Mouse (Mus musculus): ENCODE data around the gene Borcs7. TPM values are rescaled to one million over a fixed set of nuclear protein-coding genes. Genes with fewer than 3 reads are reported as not detected.

The Borcs7 gene
- polyA plus RNA-seq, 1 experiment from 2014 or later: 19.7 TPM

DNA sequence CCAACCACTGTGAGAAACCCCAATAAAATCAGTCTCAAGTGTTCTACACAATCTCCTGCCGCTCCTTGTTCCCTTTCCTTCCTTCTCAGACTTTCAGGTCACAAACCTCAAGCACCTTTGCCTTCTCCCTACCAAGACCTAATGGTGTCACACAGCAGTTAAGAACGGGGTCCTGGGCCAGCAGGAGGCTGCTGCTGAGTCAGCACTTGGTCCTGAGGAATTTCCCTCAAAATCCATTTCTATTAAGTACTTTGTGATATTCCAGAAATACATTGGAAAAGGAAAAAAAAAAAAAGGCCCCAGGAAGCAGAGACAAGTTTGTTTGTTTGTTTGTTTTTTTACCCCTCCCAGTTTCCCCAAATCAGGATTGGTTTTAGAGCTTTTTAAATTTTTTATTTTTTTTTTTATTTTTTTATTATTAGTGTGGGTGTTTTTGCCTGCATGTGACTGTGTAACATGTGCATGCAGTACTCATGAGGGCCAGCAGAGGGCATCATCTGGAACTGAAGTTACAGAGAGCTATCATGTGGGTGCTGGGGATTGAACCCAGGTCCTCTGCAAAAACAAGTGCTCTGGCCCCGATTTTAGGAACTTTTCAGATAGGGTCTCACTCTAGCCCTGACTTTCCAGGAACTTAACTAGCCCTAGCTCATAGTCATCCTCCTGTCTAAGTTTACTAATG, 32.2 kb upstream of the Borcs7 start:
- no peak for ATAC-seq (ENCODE audit: insufficient number of reproducible peaks, insufficient read depth, low FRiP score, low read depth)
- Histone ChIP-seq H3K36me3 (ENCODE audit: control insufficient read depth, insufficient read depth, low read length) (peaks cover 34% of the 10 kb centered on the region), H3K27me3 (ENCODE audit: control insufficient read depth, insufficient read depth, low read length) (no peaks in the 10 kb centered on the region), H3K4me2 (replicated peaks; ENCODE audit: low read depth, low read length) (no peak overlapping the region), H3K27ac (ENCODE audit: low read length) (no peak overlapping the region), H3K9me3 (ENCODE audit: control insufficient read depth, low read depth, low read length) (no peaks in the 10 kb centered on the region), H3K9ac (replicated peaks; ENCODE audit: low read depth, low read length) (no peak overlapping the region), H3K4me3 (ENCODE audit: low read depth, low read length) (no peak overlapping the region), H3K4me1 (ENCODE audit: control insufficient read depth, insufficient read depth, low read length) (no peaks in the 10 kb centered on the region)
- 93% methylated on average over 3 of the region's 3 CpGs for WGBS

DNA sequence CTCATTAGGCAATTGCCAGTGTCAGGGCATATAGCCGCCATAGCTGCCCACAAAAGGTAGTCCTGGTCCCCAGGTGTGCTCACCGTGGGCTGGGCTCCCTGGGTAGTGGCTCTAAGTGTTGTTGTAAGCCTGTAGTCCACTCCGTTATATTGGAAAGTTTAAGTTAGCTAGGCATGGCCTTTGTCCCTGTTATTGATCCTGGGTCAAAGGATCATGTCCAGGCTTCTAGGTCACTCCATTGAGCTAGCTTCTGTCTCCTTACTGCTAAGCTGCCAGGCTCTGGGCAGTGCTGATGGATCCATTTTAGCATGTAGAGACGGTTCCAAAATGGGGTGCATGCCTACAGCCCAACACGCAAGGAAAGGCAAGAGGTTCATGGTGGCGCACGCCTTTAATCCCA, 31.4 kb upstream of the Borcs7 start:
- ATAC-seq (ENCODE audit: insufficient number of reproducible peaks, insufficient read depth, low FRiP score, low read depth): no peak
- no peak overlapping the region for H3K9ac ChIP-seq (replicated peaks; ENCODE audit: low read depth, low read length)
- H3K36me3 ChIP-seq (ENCODE audit: control insufficient read depth, insufficient read depth, low read length): peaks cover 31% of the 10 kb centered on the region
- H3K27me3 ChIP-seq (ENCODE audit: control insufficient read depth, insufficient read depth, low read length): no peaks in the 10 kb centered on the region
- no peaks in the 10 kb centered on the region for H3K4me1 ChIP-seq (ENCODE audit: control insufficient read depth, insufficient read depth, low read length)
- no peaks in the 10 kb centered on the region for H3K9me3 ChIP-seq (ENCODE audit: control insufficient read depth, low read depth, low read length)
- no peak overlapping the region for H3K27ac ChIP-seq (ENCODE audit: low read length)
- H3K4me3 ChIP-seq (ENCODE audit: low read depth, low read length): no peak overlapping the region
- H3K4me2 ChIP-seq (replicated peaks; ENCODE audit: low read depth, low read length): no peak overlapping the region
- WGBS: 95% methylated on average over 7 of the region's 7 CpGs

DNA sequence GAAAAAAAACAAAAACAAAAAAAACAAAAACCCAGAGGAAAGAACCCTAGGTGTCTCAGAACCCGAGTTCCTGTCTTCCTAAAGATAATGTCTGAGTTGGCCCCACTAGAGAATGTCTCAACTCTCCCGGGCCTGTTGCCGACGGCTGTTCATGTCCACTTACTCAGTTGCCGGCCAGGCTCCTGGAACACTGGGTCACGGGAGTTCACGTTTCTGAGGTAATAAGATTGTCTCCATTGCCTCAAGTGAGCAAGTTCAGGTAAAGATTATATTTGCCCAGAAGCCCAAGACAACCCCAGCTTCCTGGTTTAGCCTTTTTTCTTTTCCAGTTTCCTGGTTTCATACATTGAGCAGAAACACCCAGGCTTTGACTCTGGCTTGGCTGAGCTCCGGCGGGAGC, 30.9 kb upstream of the Borcs7 start:
- H3K36me3 ChIP-seq (ENCODE audit: control insufficient read depth, insufficient read depth, low read length): peaks cover 28% of the 10 kb centered on the region
- no peak for ATAC-seq (ENCODE audit: insufficient number of reproducible peaks, insufficient read depth, low FRiP score, low read depth)
- H3K4me2 ChIP-seq (replicated peaks; ENCODE audit: low read depth, low read length): no peak overlapping the region
- no peak overlapping the region for H3K27ac ChIP-seq (ENCODE audit: low read length)
- no peaks in the 10 kb centered on the region for H3K27me3 ChIP-seq (ENCODE audit: control insufficient read depth, insufficient read depth, low read length)
- no peak overlapping the region for H3K9ac ChIP-seq (replicated peaks; ENCODE audit: low read depth, low read length)
- WGBS: 80% methylated on average over 9 of the region's 9 CpGs
- no peaks in the 10 kb centered on the region for H3K4me1 ChIP-seq (ENCODE audit: control insufficient read depth, insufficient read depth, low read length)
- no peak overlapping the region for H3K4me3 ChIP-seq (ENCODE audit: low read depth, low read length)
- no peaks in the 10 kb centered on the region for H3K9me3 ChIP-seq (ENCODE audit: control insufficient read depth, low read depth, low read length)

DNA sequence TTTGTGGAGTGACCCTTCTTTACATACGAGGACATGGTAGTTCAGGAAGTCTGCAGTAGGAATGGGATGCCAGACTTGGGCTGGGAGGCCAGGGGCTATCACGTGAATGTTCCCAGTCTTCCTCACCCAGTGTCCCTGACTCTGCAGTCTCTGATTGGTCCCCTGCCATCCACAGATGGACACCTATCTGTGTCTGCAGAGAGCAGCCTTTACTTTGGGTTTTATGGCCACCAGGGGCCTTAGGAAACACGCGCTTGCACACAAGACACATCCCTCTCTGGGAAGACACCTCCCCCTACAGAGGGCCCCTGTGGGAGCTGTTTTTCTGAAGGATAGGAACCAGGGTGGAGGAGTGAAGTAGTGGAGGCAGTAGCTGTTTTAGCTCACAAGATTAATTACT, 28.2 kb upstream of the Borcs7 start:
- Histone ChIP-seq H3K4me3 (ENCODE audit: low read depth, low read length) (no peak overlapping the region), H3K9me3 (ENCODE audit: control insufficient read depth, low read depth, low read length) (no peaks in the 10 kb centered on the region), H3K4me1 (ENCODE audit: control insufficient read depth, insufficient read depth, low read length) (no peaks in the 10 kb centered on the region), H3K4me2 (replicated peaks; ENCODE audit: low read depth, low read length) (no peak overlapping the region), H3K9ac (replicated peaks; ENCODE audit: low read depth, low read length) (no peak overlapping the region), H3K27ac (ENCODE audit: low read length) (no peak overlapping the region), H3K27me3 (ENCODE audit: control insufficient read depth, insufficient read depth, low read length) (no peaks in the 10 kb centered on the region), H3K36me3 (ENCODE audit: control insufficient read depth, insufficient read depth, low read length) (peaks cover 5% of the 10 kb centered on the region; the same call in 1 of the 2 replicates)
- no peak for ATAC-seq (ENCODE audit: insufficient number of reproducible peaks, insufficient read depth, low FRiP score, low read depth)
- 50% methylated on average over 4 of the region's 4 CpGs for WGBS

DNA sequence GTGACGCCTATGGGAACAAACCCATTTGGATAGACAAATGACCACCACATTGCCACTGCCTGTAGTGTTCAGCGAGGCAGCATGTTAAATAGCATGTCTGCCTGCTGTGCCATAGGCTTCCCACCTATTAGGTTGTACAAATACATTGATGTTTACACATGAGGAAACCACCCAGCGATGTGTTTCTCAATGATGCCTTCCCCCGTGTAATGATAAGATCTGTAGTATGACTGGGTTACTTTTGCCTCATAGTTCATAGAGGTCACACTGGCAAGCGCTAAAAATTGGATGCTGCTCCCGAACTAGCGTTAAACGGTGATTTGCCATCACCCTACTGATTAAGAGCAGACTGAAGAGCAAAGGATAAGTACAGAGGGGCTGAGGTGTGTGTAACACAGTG, 27.5 kb upstream of the Borcs7 start:
- Histone ChIP-seq H3K4me3 (ENCODE audit: low read depth, low read length) (no peak overlapping the region), H3K27me3 (ENCODE audit: control insufficient read depth, insufficient read depth, low read length) (no peaks in the 10 kb centered on the region), H3K9ac (replicated peaks; ENCODE audit: low read depth, low read length) (no peak overlapping the region), H3K36me3 (ENCODE audit: control insufficient read depth, insufficient read depth, low read length) (no peaks in the 10 kb centered on the region), H3K9me3 (ENCODE audit: control insufficient read depth, low read depth, low read length) (no peaks in the 10 kb centered on the region), H3K4me1 (ENCODE audit: control insufficient read depth, insufficient read depth, low read length) (no peaks in the 10 kb centered on the region), H3K27ac (ENCODE audit: low read length) (no peak overlapping the region), H3K4me2 (replicated peaks; ENCODE audit: low read depth, low read length) (no peak overlapping the region)
- ATAC-seq (ENCODE audit: insufficient number of reproducible peaks, insufficient read depth, low FRiP score, low read depth): no peak
- WGBS: 68% methylated on average over 8 of the region's 8 CpGs

DNA sequence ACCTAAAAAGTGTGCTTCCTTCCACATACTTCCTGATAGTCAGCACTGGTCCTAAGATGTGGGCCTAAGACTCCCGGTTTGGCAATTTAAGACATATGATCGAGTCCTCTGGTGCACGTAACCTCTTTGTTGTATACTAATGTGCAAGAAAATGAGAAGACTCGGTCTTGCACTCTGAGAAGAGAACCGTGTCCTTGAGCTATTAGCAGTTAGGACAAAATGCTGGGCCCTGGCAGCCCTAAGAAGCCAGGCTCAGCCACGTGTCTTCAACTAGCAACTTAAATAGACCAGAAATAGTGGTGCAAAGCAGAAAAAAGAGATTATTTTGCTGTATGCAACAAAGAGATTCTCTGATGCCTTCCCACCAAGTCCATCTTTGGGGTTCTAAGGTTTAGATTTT, 26.9 kb upstream of the Borcs7 start:
- Histone ChIP-seq H3K9ac (replicated peaks; ENCODE audit: low read depth, low read length) (no peak overlapping the region), H3K27ac (ENCODE audit: low read length) (no peak overlapping the region), H3K9me3 (ENCODE audit: control insufficient read depth, low read depth, low read length) (no peaks in the 10 kb centered on the region), H3K4me3 (ENCODE audit: low read depth, low read length) (no peak overlapping the region), H3K4me2 (replicated peaks; ENCODE audit: low read depth, low read length) (no peak overlapping the region), H3K4me1 (ENCODE audit: control insufficient read depth, insufficient read depth, low read length) (no peaks in the 10 kb centered on the region), H3K27me3 (ENCODE audit: control insufficient read depth, insufficient read depth, low read length) (no peaks in the 10 kb centered on the region), H3K36me3 (ENCODE audit: control insufficient read depth, insufficient read depth, low read length) (no peaks in the 10 kb centered on the region)
- WGBS: 84% methylated on average over 6 of the region's 6 CpGs
- no peak for ATAC-seq (ENCODE audit: insufficient number of reproducible peaks, insufficient read depth, low FRiP score, low read depth)

DNA sequence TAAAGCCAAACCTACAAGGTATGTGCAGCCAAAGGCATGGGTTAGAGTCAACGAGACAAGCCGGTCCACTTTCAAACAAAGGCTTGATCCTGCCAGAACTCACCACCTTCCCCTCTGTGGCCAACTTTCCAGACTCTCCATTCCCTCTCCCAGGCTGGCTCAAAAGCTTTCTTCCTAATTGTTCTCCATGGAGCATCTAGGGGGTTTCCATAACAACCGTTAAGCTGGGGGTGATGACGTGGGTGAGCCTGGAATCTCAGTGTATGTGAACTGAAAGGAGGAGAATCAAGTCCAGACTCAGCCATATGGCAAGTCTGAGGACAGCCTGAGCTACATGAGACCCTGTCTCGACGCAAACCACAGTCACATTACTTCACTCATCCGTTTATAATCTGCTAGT, 24.2 kb upstream of the Borcs7 start:
- Histone ChIP-seq H3K9me3 (ENCODE audit: control insufficient read depth, low read depth, low read length) (no peaks in the 10 kb centered on the region), H3K4me1 (ENCODE audit: control insufficient read depth, insufficient read depth, low read length) (no peaks in the 10 kb centered on the region), H3K4me3 (ENCODE audit: low read depth, low read length) (no peak overlapping the region), H3K27ac (ENCODE audit: low read length) (no peak overlapping the region), H3K36me3 (ENCODE audit: control insufficient read depth, insufficient read depth, low read length) (no peaks in the 10 kb centered on the region), H3K4me2 (replicated peaks; ENCODE audit: low read depth, low read length) (no peak overlapping the region), H3K27me3 (ENCODE audit: control insufficient read depth, insufficient read depth, low read length) (no peaks in the 10 kb centered on the region), H3K9ac (replicated peaks; ENCODE audit: low read depth, low read length) (no peak overlapping the region)
- no peak for ATAC-seq (ENCODE audit: insufficient number of reproducible peaks, insufficient read depth, low FRiP score, low read depth)
- WGBS: 72% methylated on average over 7 of the region's 7 CpGs

DNA sequence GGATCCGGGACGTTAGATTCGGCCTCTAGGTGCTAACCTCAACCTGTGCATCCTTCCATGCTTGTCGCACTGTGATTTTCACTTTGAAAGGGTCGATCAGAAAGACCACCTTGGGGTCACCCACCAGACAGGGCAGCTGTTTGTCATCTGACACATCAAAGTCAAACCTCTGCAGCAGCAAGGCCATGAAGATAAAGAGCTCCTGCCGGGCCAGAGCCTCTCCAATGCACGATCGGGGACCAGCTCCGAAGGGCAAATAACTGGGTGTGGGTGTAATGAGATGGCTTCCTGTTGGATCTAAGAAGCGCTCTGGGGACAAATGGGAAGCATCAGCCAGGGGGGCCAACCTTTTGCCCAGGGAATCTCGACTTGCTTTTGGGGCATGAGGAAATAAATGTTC, 22.4 kb upstream of the Borcs7 start:
- Histone ChIP-seq H3K36me3 (ENCODE audit: control insufficient read depth, insufficient read depth, low read length) (no peaks in the 10 kb centered on the region), H3K9me3 (ENCODE audit: control insufficient read depth, low read depth, low read length) (no peaks in the 10 kb centered on the region), H3K4me3 (ENCODE audit: low read depth, low read length) (no peak overlapping the region), H3K27me3 (ENCODE audit: control insufficient read depth, insufficient read depth, low read length) (no peaks in the 10 kb centered on the region), H3K4me2 (replicated peaks; ENCODE audit: low read depth, low read length) (no peak overlapping the region), H3K4me1 (ENCODE audit: control insufficient read depth, insufficient read depth, low read length) (no peaks in the 10 kb centered on the region), H3K9ac (replicated peaks; ENCODE audit: low read depth, low read length) (no peak overlapping the region), H3K27ac (ENCODE audit: low read length) (no peak overlapping the region)
- 42% methylated on average over 11 of the region's 11 CpGs for WGBS
- no peak for ATAC-seq (ENCODE audit: insufficient number of reproducible peaks, insufficient read depth, low FRiP score, low read depth)

DNA sequence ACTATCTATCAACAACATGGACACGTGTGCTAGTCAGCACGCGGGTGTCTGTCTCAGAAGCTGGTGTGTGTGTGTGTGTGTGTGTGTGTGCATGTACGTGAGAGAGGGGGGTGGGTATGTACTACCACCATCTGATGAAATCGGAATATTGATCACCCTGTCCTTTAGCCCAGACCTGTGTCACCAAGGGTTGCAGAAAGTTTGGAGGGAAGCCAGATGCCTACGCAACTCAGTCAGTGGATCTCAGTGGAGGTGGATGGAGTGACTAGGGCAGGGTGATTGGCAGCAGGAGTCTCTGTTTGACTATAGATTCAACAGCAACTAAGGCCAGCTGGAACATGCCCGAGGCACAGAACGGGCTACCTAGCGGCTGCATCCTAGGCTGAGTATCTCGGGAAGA, 21.4 kb upstream of the Borcs7 start:
- H3K4me1 ChIP-seq (ENCODE audit: control insufficient read depth, insufficient read depth, low read length): no peaks in the 10 kb centered on the region
- H3K4me2 ChIP-seq (replicated peaks; ENCODE audit: low read depth, low read length): no peak overlapping the region
- no peaks in the 10 kb centered on the region for H3K27me3 ChIP-seq (ENCODE audit: control insufficient read depth, insufficient read depth, low read length)
- H3K9me3 ChIP-seq (ENCODE audit: control insufficient read depth, low read depth, low read length): no peaks in the 10 kb centered on the region
- H3K36me3 ChIP-seq (ENCODE audit: control insufficient read depth, insufficient read depth, low read length): no peaks in the 10 kb centered on the region
- ATAC-seq (ENCODE audit: insufficient number of reproducible peaks, insufficient read depth, low FRiP score, low read depth): no peak
- H3K9ac ChIP-seq (replicated peaks; ENCODE audit: low read depth, low read length): no peak overlapping the region
- H3K27ac ChIP-seq (ENCODE audit: low read length): no peak overlapping the region
- no peak overlapping the region for H3K4me3 ChIP-seq (ENCODE audit: low read depth, low read length)
- 83% methylated on average over 10 of the region's 10 CpGs for WGBS

Measured in stomach, embryonic 14.5 days (tissue).